Mouse (Mus musculus): ENCODE results near the gene Mrgprf. TPM values are rescaled to one million over a fixed set of nuclear protein-coding genes. Genes with fewer than 3 reads are reported as not detected.

Gene Mrgprf
- total and polyA plus RNA-seq, 3 experiments, result 2.9 to 10.8 (median 4.0) TPM

GRCm38 (mm10) chr7:145308866-145309265, 8.2 kb downstream of the Mrgprf start:
- H3K79me2 ChIP-seq (replicated peaks; ENCODE audit: control insufficient read depth, insufficient read depth, low read length), result no peaks in the 10 kb centered on the region
- no peak for DNase-seq
- TF ChIP-seq POLR2A (IDR thresholded peaks at IDR 0.05; ENCODE audit: insufficient read depth, low read depth, low read length), result no peak
- no peak for TF ChIP-seq CTCF (IDR thresholded peaks at IDR 0.05)
- TF ChIP-seq EP300 (IDR thresholded peaks at IDR 0.05; ENCODE audit: insufficient read depth, low read depth, low read length), result no peak
- H3K4me3 ChIP-seq, result no peak overlapping the region
- 55% methylated on average over 4 of the region's 4 CpGs for WGBS
- intact Hi-C loops (cut with DNase I), result no loop called here
- peaks cover 2% of the 10 kb centered on the region; the same call in 1 of the 2 replicates for H3K27me3 ChIP-seq (ENCODE audit: control insufficient read depth, insufficient read depth, low read length)
- H3K36me3 ChIP-seq (ENCODE audit: control insufficient read depth, insufficient read depth, low read length), result no peaks in the 10 kb centered on the region
- no peaks in the 10 kb centered on the region; the same call in 1 of the 2 replicates for H3K4me1 ChIP-seq (ENCODE audit: control insufficient read depth, insufficient read depth, low read length)
- H3K27ac ChIP-seq, result no peak overlapping the region
- H3K9ac ChIP-seq (ENCODE audit: low read depth, low read length), result no peak overlapping the region

GRCm38 (mm10) chr7:145309877-145310276, 9.2 kb downstream of the Mrgprf start:
- intact Hi-C loops (cut with DNase I), result no loop called here
- peaks cover 2% of the 10 kb centered on the region; the same call in 1 of the 2 replicates for H3K27me3 ChIP-seq (ENCODE audit: control insufficient read depth, insufficient read depth, low read length)
- H3K4me3 ChIP-seq, result no peak overlapping the region
- WGBS, result 76% methylated on average over 1 of the region's 1 CpGs
- H3K9ac ChIP-seq (ENCODE audit: low read depth, low read length), result no peak overlapping the region
- H3K4me1 ChIP-seq (ENCODE audit: control insufficient read depth, insufficient read depth, low read length), result no peaks in the 10 kb centered on the region; the same call in 1 of the 2 replicates
- no peaks in the 10 kb centered on the region for H3K36me3 ChIP-seq (ENCODE audit: control insufficient read depth, insufficient read depth, low read length)
- no peak overlapping the region for H3K27ac ChIP-seq
- H3K79me2 ChIP-seq (replicated peaks; ENCODE audit: control insufficient read depth, insufficient read depth, low read length), result no peaks in the 10 kb centered on the region
- TF ChIP-seq POLR2A (IDR thresholded peaks at IDR 0.05; ENCODE audit: insufficient read depth, low read depth, low read length) (no peak), EP300 (IDR thresholded peaks at IDR 0.05; ENCODE audit: insufficient read depth, low read depth, low read length) (no peak), CTCF (IDR thresholded peaks at IDR 0.05) (no peak)
- no peak for DNase-seq

GRCm38 (mm10) chr7:145310526-145310925, 9.9 kb downstream of the Mrgprf start:
- no peak overlapping the region for H3K9ac ChIP-seq (ENCODE audit: low read depth, low read length)
- H3K4me1 ChIP-seq (ENCODE audit: control insufficient read depth, insufficient read depth, low read length), result no peaks in the 10 kb centered on the region; the same call in 1 of the 2 replicates
- H3K36me3 ChIP-seq (ENCODE audit: control insufficient read depth, insufficient read depth, low read length), result no peaks in the 10 kb centered on the region
- no peak for DNase-seq
- H3K79me2 ChIP-seq (replicated peaks; ENCODE audit: control insufficient read depth, insufficient read depth, low read length), result no peaks in the 10 kb centered on the region
- WGBS, result 49% methylated on average over 5 of the region's 5 CpGs
- no peak overlapping the region for H3K27ac ChIP-seq
- peaks cover 2% of the 10 kb centered on the region; the same call in 1 of the 2 replicates for H3K27me3 ChIP-seq (ENCODE audit: control insufficient read depth, insufficient read depth, low read length)
- TF ChIP-seq POLR2A (IDR thresholded peaks at IDR 0.05; ENCODE audit: insufficient read depth, low read depth, low read length), result no peak
- TF ChIP-seq EP300 (IDR thresholded peaks at IDR 0.05; ENCODE audit: insufficient read depth, low read depth, low read length), result no peak
- TF ChIP-seq CTCF (IDR thresholded peaks at IDR 0.05), result no peak
- H3K4me3 ChIP-seq, result no peak overlapping the region
- intact Hi-C loops (cut with DNase I), result no loop called here

GRCm38 (mm10) chr7:145312137-145312536, 11.5 kb downstream of the Mrgprf start:
- no peaks in the 10 kb centered on the region for H3K79me2 ChIP-seq (replicated peaks; ENCODE audit: control insufficient read depth, insufficient read depth, low read length)
- 65% methylated on average over 3 of the region's 3 CpGs for WGBS
- H3K27ac ChIP-seq, result no peak overlapping the region
- H3K9ac ChIP-seq (ENCODE audit: low read depth, low read length), result no peak overlapping the region
- TF ChIP-seq POLR2A (IDR thresholded peaks at IDR 0.05; ENCODE audit: insufficient read depth, low read depth, low read length) (no peak), CTCF (IDR thresholded peaks at IDR 0.05) (no peak), EP300 (IDR thresholded peaks at IDR 0.05; ENCODE audit: insufficient read depth, low read depth, low read length) (no peak)
- no peak overlapping the region for H3K4me3 ChIP-seq
- H3K36me3 ChIP-seq (ENCODE audit: control insufficient read depth, insufficient read depth, low read length), result no peaks in the 10 kb centered on the region
- no peak for DNase-seq
- H3K4me1 ChIP-seq (ENCODE audit: control insufficient read depth, insufficient read depth, low read length), result no peaks in the 10 kb centered on the region; the same call in 1 of the 2 replicates
- intact Hi-C loops (cut with DNase I), result no loop called here
- peaks cover 2% of the 10 kb centered on the region; the same call in 1 of the 2 replicates for H3K27me3 ChIP-seq (ENCODE audit: control insufficient read depth, insufficient read depth, low read length)

DNA sequence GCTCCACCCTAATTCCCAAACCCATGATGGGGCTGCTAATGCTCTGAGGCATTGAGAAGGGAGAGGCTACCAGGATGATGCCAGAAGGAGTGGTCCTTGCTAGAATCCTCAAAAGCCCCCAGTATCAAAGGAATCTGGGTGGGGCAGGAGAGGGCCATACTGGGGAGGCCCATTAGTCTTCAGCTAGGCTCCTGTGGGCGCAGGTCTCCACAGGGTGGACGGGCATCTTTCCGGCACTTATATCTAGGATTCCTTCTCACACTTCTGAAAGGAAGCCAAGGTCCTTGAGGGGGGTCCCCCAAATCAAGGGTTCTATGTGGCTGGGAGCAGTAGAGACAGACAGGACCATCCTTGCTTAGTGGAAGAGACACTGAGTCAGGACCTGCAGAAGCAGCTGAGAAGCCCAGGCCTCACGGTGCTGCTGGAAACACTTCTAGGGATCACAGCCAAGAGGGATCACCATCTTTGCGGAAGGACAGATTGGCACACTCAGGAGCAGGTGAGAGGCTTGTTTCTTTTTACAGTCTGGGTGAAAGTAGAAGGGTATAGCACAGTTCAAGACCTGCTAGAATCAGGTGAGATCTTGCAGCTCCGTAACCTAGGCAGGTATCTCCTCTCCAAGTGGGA, 14.3 kb downstream of the Mrgprf start, which contains the start of gene Mrgprd:
TSS of gene Mrgprd (plus strand) at position 51 of the 627 bp plus-strand sequence.
- Histone ChIP-seq H3K36me3 (ENCODE audit: control insufficient read depth, insufficient read depth, low read length) (no peaks in the 10 kb centered on the region), H3K27ac (no peak within 1 kb of the TSS), H3K4me1 (ENCODE audit: control insufficient read depth, insufficient read depth, low read length) (no peaks in the 10 kb centered on the region), H3K27me3 (ENCODE audit: control insufficient read depth, insufficient read depth, low read length) (peaks cover 2% of the 10 kb centered on the region; the same call in 1 of the 2 replicates), H3K4me3 (no peak within 1 kb of the TSS), H3K9ac (ENCODE audit: low read depth, low read length) (no peak within 1 kb of the TSS), H3K79me2 (replicated peaks; ENCODE audit: control insufficient read depth, insufficient read depth, low read length) (no peaks in the 10 kb centered on the region)
- TF ChIP-seq EP300 (IDR thresholded peaks at IDR 0.05; ENCODE audit: insufficient read depth, low read depth, low read length), result no peak
- TF ChIP-seq POLR2A (IDR thresholded peaks at IDR 0.05; ENCODE audit: insufficient read depth, low read depth, low read length), result no peak
- no peak for TF ChIP-seq CTCF (IDR thresholded peaks at IDR 0.05)
- intact Hi-C loops (cut with DNase I), result no loop called here
- 87% methylated on average over 6 of the region's 6 CpGs for WGBS
- no peak for DNase-seq

- WGBS, result 65% methylated on average over 4 of the region's 4 CpGs
- intact Hi-C loops (cut with DNase I), result no loop called here
- no peaks in the 10 kb centered on the region for H3K4me1 ChIP-seq (ENCODE audit: control insufficient read depth, insufficient read depth, low read length)
These were observed 16.9 kb downstream of the Mrgprf start for GRCm38 (mm10) chr7:145317522-145317921.

More at GRCm38 (mm10) chr7:145317522-145317921, 16.9 kb downstream of the Mrgprf start:
- Histone ChIP-seq H3K4me3 (no peak overlapping the region), H3K27me3 (ENCODE audit: control insufficient read depth, insufficient read depth, low read length) (peaks cover 2% of the 10 kb centered on the region; the same call in 1 of the 2 replicates), H3K36me3 (ENCODE audit: control insufficient read depth, insufficient read depth, low read length) (no peaks in the 10 kb centered on the region), H3K27ac (no peak overlapping the region), H3K79me2 (replicated peaks; ENCODE audit: control insufficient read depth, insufficient read depth, low read length) (no peaks in the 10 kb centered on the region), H3K9ac (ENCODE audit: low read depth, low read length) (no peak overlapping the region)
- DNase-seq, result no peak
- no peak for TF ChIP-seq CTCF (IDR thresholded peaks at IDR 0.05)
- no peak for TF ChIP-seq EP300 (IDR thresholded peaks at IDR 0.05; ENCODE audit: insufficient read depth, low read depth, low read length)
- TF ChIP-seq POLR2A (IDR thresholded peaks at IDR 0.05; ENCODE audit: insufficient read depth, low read depth, low read length), result no peak
